Mouse (Mus musculus): Measurements from ENCODE around the gene Cdc6.

- no peak for TF ChIP-seq CTCF (IDR thresholded peaks at IDR 0.05; ENCODE audit: low read depth)
- no peak for TF ChIP-seq EP300 (IDR thresholded peaks at IDR 0.05; ENCODE audit: low read depth)
Measured at GRCm38 (mm10) chr11:98934367-98934766, 26.8 kb downstream of the Cdc6 start.
